Mouse (Mus musculus) heart, postnatal 0 days (tissue): Measurements from ENCODE around the gene B4galnt3.

Experiments used
- CTCF ChIP-seq: IDR thresholded peaks from 2 replicates; pipeline ENCODE4 v1.5.1; 2016; ENCODE audit warnings: antibody characterized with exemption, control low read depth, low read depth
- EP300 ChIP-seq: IDR thresholded peaks from 2 replicates; pipeline ENCODE4 v1.6.1; 2016; ENCODE audit warnings: antibody characterized with exemption, low read depth

- TF ChIP-seq CTCF (no peak), EP300 (no peak)
Observed at GRCm38 (mm10) chr6:120255701-120256100, 38.7 kb downstream of the B4galnt3 start.
